Mouse (Mus musculus) thymus, adult 2 months (tissue): ENCODE results near the gene Topbp1. TPM values are rescaled to one million over a fixed set of nuclear protein-coding genes. Genes with fewer than 3 reads are reported as not detected.

Source experiments
- DNase-seq: peaks from one replicate; pipeline ENCODE4 v3.0.0; 2021
- H3K27ac ChIP-seq: fragments of 200-500 bp; 2 replicates; pipeline ENCODE4 v1.5.1; 2012; ENCODE audit warnings: low read length, control low read depth; ENCODE audit not compliant: control insufficient read depth, insufficient read depth
- H3K27me3 ChIP-seq: fragments of 200-500 bp; 2 replicates; pipeline ENCODE4 v1.6.1; 2012; ENCODE audit warnings: mild to moderate bottlenecking, low read length, moderate library complexity, mixed read lengths; ENCODE audit not compliant: control insufficient read depth, insufficient read depth
- H3K36me3 ChIP-seq: fragments of 200-500 bp; 2 replicates; pipeline ENCODE4 v1.6.1; 2012; ENCODE audit warnings: mild to moderate bottlenecking, low read length, moderate library complexity; ENCODE audit not compliant: control insufficient read depth, insufficient read depth
- H3K4me1 ChIP-seq: fragments of 200-500 bp; replicated peaks from 2 replicates; pipeline ENCODE4 v1.6.1; 2012; ENCODE audit warnings: low read length; ENCODE audit not compliant: control insufficient read depth, insufficient read depth
- H3K4me3 ChIP-seq: fragments of 200-500 bp; 2 replicates; pipeline ENCODE4 v1.5.1; 2012; ENCODE audit warnings: mild to moderate bottlenecking, low read length, control low read depth, moderate library complexity; ENCODE audit not compliant: control insufficient read depth, insufficient read depth
- CTCF ChIP-seq: fragments of 200-500 bp; IDR thresholded peaks from 2 replicates; pipeline ENCODE4 v1.5.1; 2012; ENCODE audit warnings: mild to moderate bottlenecking, control low read depth, low read length, moderate library complexity, borderline replicate concordance; ENCODE audit not compliant: control insufficient read depth, poor library complexity, insufficient read depth; ENCODE audit errors: extremely low read depth
- POLR2A ChIP-seq: fragments of 200-500 bp; IDR thresholded peaks from 2 replicates; pipeline ENCODE4 v1.6.1; 2012; ENCODE audit warnings: mild to moderate bottlenecking, low read length, control low read depth, moderate library complexity; ENCODE audit not compliant: control insufficient read depth, poor library complexity, insufficient read depth; ENCODE audit errors: extremely low read depth
- WGBS: fragments of 180-500 bp; shearing (Covaris S2); methylation state at CpG from one replicate; pipeline ENCODE4 v1.1.7; 2018; 5-methylcytosine and 5-hydroxymethylcytosine counted together
- polyA plus RNA-seq: library from polyadenylated mRNA; depleted of rRNA; stranded (reverse); fragments of >200 nt; gene quantifications from 2 replicates; pipeline ENCODE4 v1.2.3, GENCODE M21; 2012; rRNA removed

Gene Topbp1
- polyA plus RNA-seq, 1 experiment: 41.5 TPM

- Histone ChIP-seq H3K27me3 (no peaks in the 10 kb centered on the region), H3K4me3 (no peak overlapping the region), H3K27ac (no peak overlapping the region), H3K4me1 (peaks cover 7% of the 10 kb centered on the region), H3K36me3 (no peaks in the 10 kb centered on the region)
- 98% methylated on average over 6 of the region's 6 CpGs for WGBS
- TF ChIP-seq POLR2A: no peak
- no peak for TF ChIP-seq CTCF
- DNase-seq: no peak
Measured at GRCm38 (mm10) chr9:103389261-103389660, 84.2 kb downstream of the Topbp1 start.

GRCm38 (mm10) chr9:103391796-103392372, 86.9 kb downstream of the Topbp1 start:
- H3K4me1 ChIP-seq: no peaks in the 10 kb centered on the region
- H3K27me3 ChIP-seq: no peaks in the 10 kb centered on the region
- H3K4me3 ChIP-seq: no peak overlapping the region
- TF ChIP-seq POLR2A (no peak), CTCF (no peak)
- no peak overlapping the region for H3K27ac ChIP-seq
- 64% methylated on average over 6 of the region's 6 CpGs for WGBS
- no peak for DNase-seq
- H3K36me3 ChIP-seq: no peaks in the 10 kb centered on the region

GRCm38 (mm10) chr9:103393256-103393655, 88.2 kb downstream of the Topbp1 start:
- H3K4me1 ChIP-seq: no peaks in the 10 kb centered on the region
- 96% methylated on average over 11 of the region's 11 CpGs for WGBS
- H3K36me3 ChIP-seq: no peaks in the 10 kb centered on the region
- H3K27me3 ChIP-seq: no peaks in the 10 kb centered on the region
- H3K4me3 ChIP-seq: no peak overlapping the region
- TF ChIP-seq POLR2A (no peak), CTCF (no peak)
- DNase-seq: no peak
- H3K27ac ChIP-seq: no peak overlapping the region

- no peaks in the 10 kb centered on the region for H3K27me3 ChIP-seq
- WGBS: 92% methylated on average over 21 of the region's 21 CpGs
- TF ChIP-seq CTCF (no peak), POLR2A (no peak)
- peaks cover 4% of the 10 kb centered on the region for H3K4me1 ChIP-seq
- H3K36me3 ChIP-seq: no peaks in the 10 kb centered on the region
- DNase-seq: no peak
- no peak overlapping the region for H3K4me3 ChIP-seq
- H3K27ac ChIP-seq: no peak overlapping the region
Measured at GRCm38 (mm10) chr9:103398509-103399157, 93.6 kb downstream of the Topbp1 start.

Other genes with a start within 250 kb of the Topbp1 start
- gene Rab6b, start 193.4 kb upstream of the Topbp1 start, polyA plus RNA-seq: 4.7 and 8.1 TPM in 2 replicates
- 47.4 and 51.3 TPM in 2 replicates for gene Srprb, start 103.1 kb upstream of the Topbp1 start, polyA plus RNA-seq
- gene Gm20425, start 74.9 kb upstream of the Topbp1 start, polyA plus RNA-seq: not detected in 2 replicates
- 149 and 198 TPM in 2 replicates for gene Trf, start 74.8 kb upstream of the Topbp1 start, polyA plus RNA-seq
- 1.7 and 1.9 TPM in 2 replicates for gene 1300017J02Rik, start 133 bp upstream of the Topbp1 start, polyA plus RNA-seq
- 74.9 and 166 TPM in 2 replicates for gene Cdv3, start 60.6 kb downstream of the Topbp1 start, polyA plus RNA-seq
- gene Bfsp2, start 175.2 kb downstream of the Topbp1 start, polyA plus RNA-seq: 0.98 and 1.4 TPM in 2 replicates